Mouse (Mus musculus) intestine, embryonic 16.5 days (tissue): ENCODE results near the gene Ooep. TPM values are rescaled to one million over a fixed set of nuclear protein-coding genes. Genes with fewer than 3 reads are reported as not detected.
"Not testable (repeated sequence)": the region's sequence is repeated elsewhere in the genome, so short reads cannot be mapped to it uniquely, and the experiment has no call there.

ENCODE experiments used
- ATAC-seq: fragments of 200-750 bp; cut with Nextera tagmentation; 2 replicates; pipeline ENCODE4 v1.8.0; 2017; ENCODE audit warnings: moderate TSS enrichment, moderate library complexity
- H3K27ac ChIP-seq: fragments of 300-500 bp; sonication (generic); 2 replicates; pipeline ENCODE4 v1.5.1; 2014; ENCODE audit warnings: mild to moderate bottlenecking, low read length
- H3K27me3 ChIP-seq: fragments of 300-500 bp; sonication (generic); replicated peaks from 2 replicates; pipeline ENCODE4 v1.6.1; 2014; ENCODE audit warnings: low read length, control low read depth, mixed read lengths; ENCODE audit not compliant: control insufficient read depth, insufficient read depth
- H3K36me3 ChIP-seq: fragments of 300-500 bp; sonication (generic); 2 replicates; pipeline ENCODE4 v1.6.1; 2014; ENCODE audit warnings: low read length, control low read depth; ENCODE audit not compliant: control insufficient read depth, insufficient read depth
- H3K4me1 ChIP-seq: fragments of 300-500 bp; sonication (generic); 2 replicates; pipeline ENCODE4 v1.6.1; 2014; ENCODE audit warnings: low read length, control low read depth, mixed read lengths; ENCODE audit not compliant: control insufficient read depth, insufficient read depth
- H3K4me2 ChIP-seq: fragments of 300-500 bp; sonication (generic); 2 replicates; pipeline ENCODE4 v1.6.1; 2014; ENCODE audit warnings: low read depth, low read length, control low read depth
- H3K4me3 ChIP-seq: fragments of 300-500 bp; sonication (generic); 2 replicates; pipeline ENCODE4 v1.5.1; 2014; ENCODE audit warnings: mild to moderate bottlenecking, low read length
- H3K9ac ChIP-seq: fragments of 300-500 bp; sonication (generic); 2 replicates; pipeline ENCODE4 v1.6.1; 2014; ENCODE audit warnings: low read depth, low read length
- H3K9me3 ChIP-seq: fragments of 300-500 bp; sonication (generic); 2 replicates; pipeline ENCODE4 v1.6.1; 2016; ENCODE audit warnings: low read length, control low read depth; ENCODE audit not compliant: control insufficient read depth
- WGBS: fragments of 180-500 bp; shearing (Covaris S2); extraction: QIAGEN DNeasy Blood & Tissue Kit; methylation state at CpG from one replicate; pipeline ENCODE4 v1.1.7; 2014; 5-methylcytosine and 5-hydroxymethylcytosine counted together
- polyA plus RNA-seq: library from polyadenylated mRNA; unstranded; fragments of >200 nt; fragmentation: Nextera tagmentation; extraction: Ambion mirVana; gene quantifications from 2 replicates; pipeline ENCODE4 v1.2.1, GENCODE M21; 2015

The Ooep gene
- polyA plus RNA-seq, 1 experiment from 2014 or later: 0.39 TPM

- Histone ChIP-seq H3K4me2 (no peak overlapping the region), H3K9me3 (no peaks in the 10 kb centered on the region), H3K27me3 (no peaks in the 10 kb centered on the region), H3K27ac (no peak overlapping the region), H3K4me1 (no peaks in the 10 kb centered on the region), H3K36me3 (no peaks in the 10 kb centered on the region), H3K4me3 (no peak overlapping the region), H3K9ac (no peak overlapping the region)
- 95% methylated on average over 3 of the region's 3 CpGs for WGBS
- no peak for ATAC-seq
These were observed 7.1 kb downstream of the Ooep start for GRCm38 (mm10) chr9:78371441-78371840.

GRCm38 (mm10) chr9:78369786-78370185, 8.7 kb downstream of the Ooep start:
- no peak for ATAC-seq
- Histone ChIP-seq H3K36me3 (no peaks in the 10 kb centered on the region), H3K9ac (no peak overlapping the region), H3K9me3 (no peaks in the 10 kb centered on the region), H3K27ac (no peak overlapping the region), H3K27me3 (no peaks in the 10 kb centered on the region), H3K4me2 (no peak overlapping the region), H3K4me3 (no peak overlapping the region), H3K4me1 (no peaks in the 10 kb centered on the region)
- WGBS: 85% methylated on average over 7 of the region's 7 CpGs

- ATAC-seq: no peak
- H3K9me3 ChIP-seq: no peaks in the 10 kb centered on the region
These were observed 9.2 kb downstream of the Ooep start for GRCm38 (mm10) chr9:78369349-78369748.

GRCm38 (mm10) chr9:78368671-78369293, 9.7 kb downstream of the Ooep start:
- H3K4me3 ChIP-seq: no peak overlapping the region
- H3K4me2 ChIP-seq: no peak overlapping the region
- H3K36me3 ChIP-seq: no peaks in the 10 kb centered on the region
- WGBS: 76% methylated on average over 3 of the region's 3 CpGs
- no peak overlapping the region for H3K9ac ChIP-seq
- H3K27me3 ChIP-seq: no peaks in the 10 kb centered on the region
- no peaks in the 10 kb centered on the region for H3K4me1 ChIP-seq
- H3K27ac ChIP-seq: no peak overlapping the region
- H3K9me3 ChIP-seq: no peaks in the 10 kb centered on the region
- ATAC-seq: no peak

More at GRCm38 (mm10) chr9:78369349-78369748, 9.2 kb downstream of the Ooep start:
- WGBS: 79% methylated on average over 2 of the region's 2 CpGs
- Histone ChIP-seq H3K36me3 (no peaks in the 10 kb centered on the region), H3K9ac (no peak overlapping the region), H3K27ac (no peak overlapping the region), H3K4me2 (no peak overlapping the region), H3K4me3 (no peak overlapping the region), H3K27me3 (no peaks in the 10 kb centered on the region), H3K4me1 (no peaks in the 10 kb centered on the region)

GRCm38 (mm10) chr9:78367959-78368358, 10.6 kb downstream of the Ooep start, which contains the start of gene Dppa5a:
TSS of gene Dppa5a (minus strand) at chr9:78368177.
- not testable (repeated sequence) for ATAC-seq

GRCm38 (mm10) chr9:78365850-78366544, 12.5 kb downstream of the Ooep start:
- no peaks in the 10 kb centered on the region for H3K9me3 ChIP-seq
- ATAC-seq: no peak
- H3K4me2 ChIP-seq: no peak overlapping the region
- no peaks in the 10 kb centered on the region for H3K27me3 ChIP-seq
- H3K4me1 ChIP-seq: no peaks in the 10 kb centered on the region
- WGBS: 62% methylated on average over 12 of the region's 13 CpGs
- H3K4me3 ChIP-seq: no peak overlapping the region
- no peak overlapping the region for H3K9ac ChIP-seq
- no peak overlapping the region for H3K27ac ChIP-seq
- no peaks in the 10 kb centered on the region for H3K36me3 ChIP-seq

More at GRCm38 (mm10) chr9:78367959-78368358, 10.6 kb downstream of the Ooep start, which contains the start of gene Dppa5a:
- WGBS: 92% methylated on average over 16 of the region's 16 CpGs
- not testable (repeated sequence) for H3K4me2 ChIP-seq, H3K4me3 ChIP-seq, H3K27me3 ChIP-seq, H3K36me3 ChIP-seq, H3K9me3 ChIP-seq, H3K27ac ChIP-seq, H3K4me1 ChIP-seq, H3K9ac ChIP-seq

GRCm38 (mm10) chr9:78364701-78365100, 13.8 kb downstream of the Ooep start:
- WGBS: 89% methylated on average over 6 of the region's 6 CpGs
- Histone ChIP-seq H3K27me3 (no peaks in the 10 kb centered on the region), H3K4me2 (no peak overlapping the region), H3K9ac (no peak overlapping the region), H3K4me1 (no peaks in the 10 kb centered on the region), H3K27ac (no peak overlapping the region), H3K9me3 (no peaks in the 10 kb centered on the region), H3K36me3 (no peaks in the 10 kb centered on the region), H3K4me3 (no peak overlapping the region)
- no peak for ATAC-seq

- Histone ChIP-seq H3K9me3 (no peaks in the 10 kb centered on the region), H3K9ac (no peak overlapping the region), H3K36me3 (no peaks in the 10 kb centered on the region), H3K27ac (no peak overlapping the region), H3K4me2 (no peak overlapping the region), H3K4me1 (no peaks in the 10 kb centered on the region), H3K27me3 (no peaks in the 10 kb centered on the region), H3K4me3 (no peak overlapping the region)
- no peak for ATAC-seq
- WGBS: 60% methylated on average over 6 of the region's 6 CpGs
These were observed 15.2 kb downstream of the Ooep start for GRCm38 (mm10) chr9:78363374-78363773.

GRCm38 (mm10) chr9:78360484-78360872, 18.0 kb downstream of the Ooep start:
- Histone ChIP-seq H3K9me3 (no peaks in the 10 kb centered on the region), H3K4me1 (no peaks in the 10 kb centered on the region), H3K4me3 (no peak overlapping the region), H3K27me3 (no peaks in the 10 kb centered on the region), H3K27ac (no peak overlapping the region), H3K36me3 (no peaks in the 10 kb centered on the region), H3K9ac (no peak overlapping the region), H3K4me2 (no peak overlapping the region)
- no peak for ATAC-seq
- 34% methylated on average over 2 of the region's 2 CpGs for WGBS
